In the genomic region with DNA sequence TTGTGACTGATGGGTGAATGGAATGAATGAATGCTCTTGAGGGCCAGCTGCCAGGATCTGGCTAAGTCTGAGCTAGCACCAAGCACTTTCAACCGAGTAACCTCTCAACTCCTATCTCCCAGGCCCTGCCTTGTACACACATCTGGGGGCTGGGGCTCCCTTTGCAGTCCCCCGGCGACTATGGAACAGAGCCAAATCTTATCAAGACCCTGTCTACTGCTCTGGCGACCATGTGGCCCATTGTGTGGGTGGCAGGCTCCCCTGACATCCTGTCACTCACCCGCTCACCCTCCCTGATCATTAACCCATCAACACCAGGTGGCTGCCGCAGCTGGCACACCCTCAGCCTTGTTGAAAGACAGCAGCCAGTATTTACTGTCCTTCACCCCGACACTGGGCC, we compare ENCODE assay signal across 12 mouse cellular contexts. TPM values are rescaled to one million over a fixed set of nuclear protein-coding genes. Genes with fewer than 3 reads are reported as not detected.
DNase-seq lines count a peak whose midpoint lies in the region; ATAC-seq and TF ChIP-seq lines count a peak whose summit lies in the region.
"Had no signal": no experiment of that assay in that cellular context is flagged by ENCODE, and none has a peak within 500 bp of the region (broad histone marks: within the 10 kb centered on the region; RNA-seq: fewer than 3 reads in every experiment).

No protein-coding gene starts in this region.

- H3K36me3 ChIP-seq in hindbrain, embryonic 12.5 days: no peaks in the 10 kb centered on the region
- H3K36me3 ChIP-seq in hindbrain, embryonic 14.5 days (replicated peaks; ENCODE audit: control insufficient read depth, insufficient read depth): no peaks in the 10 kb centered on the region
- no peaks in the 10 kb centered on the region for H3K36me3 ChIP-seq in liver, embryonic 12.5 days
- H3K36me3 ChIP-seq: G1E had no signal

- no peak for DNase-seq in hindbrain, embryonic 14.5 days (ENCODE audit: low spot score)
- peak; percentile 90 to 91 for DNase-seq in spleen, postnatal 36 days (ENCODE audit: low spot score in 2 of 2)
- DNase-seq in embryo, embryonic 11 days: no peak
- DNase-seq in ovary, postnatal 10 days (ENCODE audit: low spot score): no peak
- no peak for DNase-seq in kidney, postnatal 10 days

- no peaks in the 10 kb centered on the region for H3K9me3 ChIP-seq in hindbrain, embryonic 12.5 days (replicated peaks)
- H3K9me3 ChIP-seq in hindbrain, embryonic 14.5 days (ENCODE audit: control insufficient read depth, low read length): no peaks in the 10 kb centered on the region
- no peaks in the 10 kb centered on the region for H3K9me3 ChIP-seq in liver, embryonic 12.5 days (replicated peaks)

- 0 out of 2 replicates have a peak overlapping the region, but pooled peaks have one; percentile 32 for H3K27ac ChIP-seq in hindbrain, embryonic 12.5 days
- H3K27ac ChIP-seq in hindbrain, embryonic 14.5 days: no peak overlapping the region
- H3K27ac ChIP-seq in bone marrow, adult 2 months (ENCODE audit: control insufficient read depth, insufficient read depth, low read depth, low read length, poor library complexity): peak overlapping the region; percentile 97
- peak overlapping the region; percentile 42; the same call in 1 of the 2 replicates for H3K27ac ChIP-seq in liver, embryonic 12.5 days

- TF ChIP-seq CTCF in bone marrow, adult 2 months (IDR thresholded peaks at IDR 0.05; ENCODE audit: control insufficient read depth, insufficient read depth, low read length): no peak

- no peak overlapping the region for H3K4me2 ChIP-seq in hindbrain, embryonic 12.5 days (replicated peaks)
- no peak overlapping the region for H3K4me2 ChIP-seq in hindbrain, embryonic 14.5 days (replicated peaks)
- H3K4me2 ChIP-seq in liver, embryonic 12.5 days: 0 out of 2 replicates have a peak overlapping the region, but pooled peaks have one; percentile 3

- H3K4me1 ChIP-seq in hindbrain, embryonic 12.5 days: peaks cover 66% of the 10 kb centered on the region
- peaks cover 47% of the 10 kb centered on the region for H3K4me1 ChIP-seq in hindbrain, embryonic 14.5 days (replicated peaks; ENCODE audit: control insufficient read depth, insufficient read depth, low read length)
- peaks cover 15% of the 10 kb centered on the region for H3K4me1 ChIP-seq in bone marrow, adult 2 months (ENCODE audit: control insufficient read depth, insufficient read depth, low read length)
- peaks cover 96% of the 10 kb centered on the region for H3K4me1 ChIP-seq in liver, embryonic 12.5 days

- WGBS in hindbrain, embryonic 12.5 days: 16% methylated on average over 7 of the region's 7 CpGs
- WGBS in hindbrain, embryonic 14.5 days: 15% methylated on average over 7 of the region's 7 CpGs
- 27% methylated on average over 7 of the region's 7 CpGs for WGBS in bone marrow, adult 2 months
- 22% methylated on average over 7 of the region's 7 CpGs for WGBS in liver, embryonic 12.5 days (ENCODE audit: insufficient replicate concordance)

- no peak overlapping the region for H3K9ac ChIP-seq in hindbrain, embryonic 12.5 days
- no peak overlapping the region for H3K9ac ChIP-seq in hindbrain, embryonic 14.5 days
- H3K9ac ChIP-seq in liver, embryonic 12.5 days: peak overlapping the region; percentile 22; the same call in 1 of the 2 replicates

- TF ChIP-seq POLR2A in bone marrow, adult 2 months (IDR thresholded peaks at IDR 0.05; ENCODE audit: borderline replicate concordance, control insufficient read depth, low read depth, low read length): no peak

- H3K4me3 ChIP-seq in hindbrain, embryonic 12.5 days: no peak overlapping the region
- no peak overlapping the region for H3K4me3 ChIP-seq in hindbrain, embryonic 14.5 days (replicated peaks; ENCODE audit: low read length)
- H3K4me3 ChIP-seq in bone marrow, adult 2 months (replicated peaks; ENCODE audit: control insufficient read depth, low read depth, low read length): no peak overlapping the region
- no peak overlapping the region for H3K4me3 ChIP-seq in liver, embryonic 12.5 days

- ATAC-seq in hindbrain, embryonic 12.5 days (ENCODE audit: low FRiP score): peak; percentile 19
- no peak for ATAC-seq in hindbrain, embryonic 14.5 days (ENCODE audit: low FRiP score)
- 0 out of 2 replicates have a peak, but pooled peaks have one; percentile 15 for ATAC-seq in liver, embryonic 12.5 days

- no peaks in the 10 kb centered on the region for H3K27me3 ChIP-seq in hindbrain, embryonic 12.5 days
- no peaks in the 10 kb centered on the region for H3K27me3 ChIP-seq in hindbrain, embryonic 14.5 days (ENCODE audit: control insufficient read depth, insufficient read depth, low read length)
- peaks cover 12% of the 10 kb centered on the region; the same call in 1 of the 2 replicates for H3K27me3 ChIP-seq in liver, embryonic 12.5 days (replicated peaks)

RNA-seq across cellular contexts. Expression of a gene that starts 1.9 kb away (rescaled TPM):
- polyA plus RNA-seq in hindbrain, embryonic 12.5 days (2016; fragmentation: Nextera tagmentation; extraction: Ambion mirVana): 10.4 and 10.9 TPM in 2 replicates
- polyA plus RNA-seq in hindbrain, embryonic 14.5 days (2014; fragmentation: Nextera tagmentation; extraction: Ambion mirVana): 3.9 and 4.6 TPM in 2 replicates
- polyA plus RNA-seq in bone marrow, adult 2 months (2011; ENCODE audit: insufficient read depth, insufficient read length, low replicate concordance, missing spikeins): 34.5 and 61.0 TPM in 2 replicates
- polyA plus RNA-seq in liver, embryonic 12.5 days (2016; fragmentation: Nextera tagmentation; extraction: Ambion mirVana): 5.4 and 5.7 TPM in 2 replicates

RNA-seq across cellular contexts. Expression of a gene that starts 42.8 kb away (rescaled TPM):
- not detected in 2 replicates for polyA plus RNA-seq in hindbrain, embryonic 12.5 days (2016; fragmentation: Nextera tagmentation; extraction: Ambion mirVana)
- polyA plus RNA-seq in hindbrain, embryonic 14.5 days (2014; fragmentation: Nextera tagmentation; extraction: Ambion mirVana): not detected in 2 replicates
- not detected in 2 replicates for polyA plus RNA-seq in bone marrow, adult 2 months (2011; ENCODE audit: insufficient read depth, insufficient read length, low replicate concordance, missing spikeins)
- not detected in 2 replicates for polyA plus RNA-seq in liver, embryonic 12.5 days (2016; fragmentation: Nextera tagmentation; extraction: Ambion mirVana)
- polyA plus RNA-seq: cortical plate, adult 2 months; G1E; intestine, embryonic 14.5 days; neural tube, embryonic 14.5 days had no signal

RNA-seq across cellular contexts. Expression of a gene that starts 49.1 kb away (rescaled TPM):
- not detected in 2 replicates for polyA plus RNA-seq in hindbrain, embryonic 12.5 days (2016; fragmentation: Nextera tagmentation; extraction: Ambion mirVana)
- polyA plus RNA-seq in hindbrain, embryonic 14.5 days (2014; fragmentation: Nextera tagmentation; extraction: Ambion mirVana): not detected in 2 replicates
- polyA plus RNA-seq in bone marrow, adult 2 months (2011; ENCODE audit: insufficient read depth, insufficient read length, low replicate concordance, missing spikeins): not detected in 2 replicates
- polyA plus RNA-seq in liver, embryonic 12.5 days (2016; fragmentation: Nextera tagmentation; extraction: Ambion mirVana): not detected in 2 replicates
- polyA plus RNA-seq: cortical plate, adult 2 months; G1E; intestine, embryonic 14.5 days; neural tube, embryonic 14.5 days had no signal

Comparison
In these comparisons a context has a peak if more than half of its experiments do, and no peak if none do; other contexts are left out.
1. DNase-seq: peak in spleen, postnatal 36 days (2 of 2); none in hindbrain, embryonic 14.5 days (single experiment), embryo, embryonic 11 days (single experiment), ovary, postnatal 10 days (single experiment) and kidney, postnatal 10 days (single experiment).